Mouse (Mus musculus): ENCODE measurements at regions not wholly inside any gene's neighbourhood (a gene's known extent, or its start where the extent isn't known, plus 50 kb on each side); places are given as distances from the start of the nearest gene placed in this dataset.
"Not testable (repeated sequence)": the region's sequence is repeated elsewhere in the genome, so short reads cannot be mapped to it uniquely, and the experiment has no call there.

GRCm38 (mm10) chr3:6427905-6428304, 192.3 kb downstream of the 1700008P02Rik start:
- no peak for DNase-seq (ENCODE audit: low read depth)

DNA sequence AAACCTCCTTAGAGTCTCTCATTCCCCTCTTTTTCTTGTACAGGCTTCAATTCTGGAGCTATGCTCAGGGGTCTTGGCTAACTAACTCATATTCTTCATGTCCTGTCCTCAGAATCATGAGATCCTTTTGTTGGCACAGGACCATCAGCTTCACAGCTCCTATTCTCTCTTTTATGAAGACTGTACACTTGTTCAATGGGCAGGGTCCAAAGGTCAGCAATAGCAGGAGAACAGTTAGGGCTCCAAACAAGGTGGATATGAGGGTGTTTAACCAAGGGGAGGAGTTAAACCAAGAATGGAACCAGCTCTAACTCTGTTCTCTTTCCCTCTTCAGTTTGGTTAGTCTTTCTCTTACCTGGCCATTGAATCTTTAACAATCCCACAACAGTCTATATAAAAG, 219.4 kb downstream of the 1700008P02Rik start:
- DNase-seq (ENCODE audit: low read depth) = no peak

- DNase-seq (ENCODE audit: low read depth) = no peak
Observed at GRCm38 (mm10) chr3:6385669-6386068, 234.6 kb downstream of the 1700008P02Rik start.

GRCm38 (mm10) chr3:6382896-6383295, 237.3 kb downstream of the 1700008P02Rik start:
- no peak for DNase-seq (ENCODE audit: low read depth)

GRCm38 (mm10) chr3:6382296-6382695, 237.9 kb downstream of the 1700008P02Rik start:
- DNase-seq (ENCODE audit: low read depth) = no peak

DNA sequence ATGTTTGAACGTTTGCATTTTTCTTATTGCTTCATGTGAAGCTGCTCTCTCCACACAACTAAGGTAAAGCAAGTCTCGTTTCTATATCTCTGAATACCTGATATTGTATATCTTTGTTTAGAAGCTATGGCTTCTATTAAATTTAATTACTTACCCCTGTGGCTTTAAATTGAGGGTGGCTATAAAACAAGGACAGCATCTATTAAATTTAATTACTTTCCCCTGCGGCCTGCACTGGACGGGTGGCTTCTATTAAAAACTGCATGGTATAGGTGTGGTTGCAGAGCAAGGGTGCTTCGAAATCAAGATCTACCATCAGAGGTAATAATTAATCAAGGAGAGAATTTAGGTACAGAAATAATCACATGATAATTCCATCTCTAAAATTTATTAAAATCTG, 238.5 kb downstream of the 1700008P02Rik start:
- no peak for DNase-seq (ENCODE audit: low read depth)

GRCm38 (mm10) chr3:6339001-6339400, 281.2 kb downstream of the 1700008P02Rik start:
- not testable (repeated sequence) for DNase-seq (ENCODE audit: low read depth)

GRCm38 (mm10) chr3:6320818-6321504, 299.3 kb downstream of the 1700008P02Rik start:
- peak; percentile 29 for DNase-seq (ENCODE audit: low read depth)

- DNase-seq (ENCODE audit: low read depth) = no peak
Observed at GRCm38 (mm10) chr3:6289500-6289899, 330.7 kb downstream of the 1700008P02Rik start.

GRCm38 (mm10) chr3:6280636-6281035, 339.6 kb downstream of the 1700008P02Rik start:
- no peak for DNase-seq (ENCODE audit: low read depth)

Measured in NIH3T3 (cell line).